Mouse (Mus musculus) stomach, embryonic 14.5 days (tissue): ENCODE measurements around the gene Dcaf8. TPM values are rescaled to one million over a fixed set of nuclear protein-coding genes. Genes with fewer than 3 reads are reported as not detected.

Experiments
- ATAC-seq: fragments of 200-750 bp; cut with Nextera tagmentation; 2 replicates; pipeline ENCODE4 v1.8.0; 2017; ENCODE audit warnings: low read depth, moderate TSS enrichment; ENCODE audit not compliant: insufficient number of reproducible peaks, insufficient read depth, low FRiP score
- H3K27ac ChIP-seq: fragments of 300-500 bp; sonication (generic); 2 replicates; pipeline ENCODE4 v1.5.1; 2014; ENCODE audit warnings: mild to moderate bottlenecking, low read length, moderate library complexity, mixed read lengths
- H3K27me3 ChIP-seq: fragments of 300-500 bp; sonication (generic); 2 replicates; pipeline ENCODE4 v1.6.1; 2014; ENCODE audit warnings: low read length, control low read depth, mixed read lengths; ENCODE audit not compliant: control insufficient read depth, insufficient read depth
- H3K36me3 ChIP-seq: fragments of 300-500 bp; sonication (generic); 2 replicates; pipeline ENCODE4 v1.6.1; 2014; ENCODE audit warnings: mild to moderate bottlenecking, control low read depth, low read length, moderate library complexity, mixed read lengths; ENCODE audit not compliant: control insufficient read depth, insufficient read depth
- H3K4me1 ChIP-seq: fragments of 300-500 bp; sonication (generic); 2 replicates; pipeline ENCODE4 v1.6.1; 2014; ENCODE audit warnings: low read length, control low read depth, mixed read lengths; ENCODE audit not compliant: control insufficient read depth, insufficient read depth
- H3K4me2 ChIP-seq: fragments of 300-500 bp; sonication (generic); replicated peaks from 2 replicates; pipeline ENCODE4 v1.6.1; 2014; ENCODE audit warnings: low read depth, low read length, control low read depth
- H3K4me3 ChIP-seq: fragments of 300-500 bp; sonication (generic); 2 replicates; pipeline ENCODE4 v1.5.1; 2014; ENCODE audit warnings: low read depth, low read length, control low read depth
- H3K9ac ChIP-seq: fragments of 300-500 bp; sonication (generic); replicated peaks from 2 replicates; pipeline ENCODE4 v1.6.1; 2014; ENCODE audit warnings: low read depth, mild to moderate bottlenecking, control low read depth, low read length, moderate library complexity, mixed read lengths
- H3K9me3 ChIP-seq: fragments of 300-500 bp; sonication (generic); 2 replicates; pipeline ENCODE4 v1.6.1; 2016; ENCODE audit warnings: low read depth, low read length, control low read depth; ENCODE audit not compliant: control insufficient read depth
- WGBS: fragments of 180-500 bp; shearing (Covaris S2); extraction: QIAGEN DNeasy Blood & Tissue Kit; methylation state at CpG from one replicate; pipeline ENCODE4 v1.1.7; 2014; 5-methylcytosine and 5-hydroxymethylcytosine counted together
- polyA plus RNA-seq: library from polyadenylated mRNA; unstranded; fragments of >200 nt; fragmentation: Nextera tagmentation; extraction: Ambion mirVana; gene quantifications from 2 replicates; pipeline ENCODE4 v1.2.1, GENCODE M21; 2014

The Dcaf8 gene
- polyA plus RNA-seq, 1 experiment from 2014 or later = 116 TPM

DNA sequence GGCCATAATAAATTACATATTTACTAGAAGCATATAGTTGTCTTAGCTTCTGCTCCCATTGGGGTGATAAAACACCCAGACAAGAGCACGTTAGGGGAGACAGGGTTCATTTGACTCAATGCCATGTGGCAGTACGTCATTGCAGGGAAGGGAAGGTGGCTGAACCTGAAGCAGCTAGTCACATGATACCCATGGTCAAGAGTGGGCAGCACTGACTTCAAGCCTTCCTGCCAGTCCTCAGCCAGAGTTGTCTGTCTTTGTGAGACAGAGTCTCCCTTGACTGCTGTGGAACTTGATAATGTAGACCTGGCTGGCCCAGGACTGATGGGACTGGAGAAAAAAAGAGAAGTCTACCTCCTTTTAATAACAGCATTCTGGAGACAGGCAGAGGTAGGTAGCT is 25.2 kb upstream of the Dcaf8 start:
- WGBS = 80% methylated on average over 2 of the region's 2 CpGs

DNA sequence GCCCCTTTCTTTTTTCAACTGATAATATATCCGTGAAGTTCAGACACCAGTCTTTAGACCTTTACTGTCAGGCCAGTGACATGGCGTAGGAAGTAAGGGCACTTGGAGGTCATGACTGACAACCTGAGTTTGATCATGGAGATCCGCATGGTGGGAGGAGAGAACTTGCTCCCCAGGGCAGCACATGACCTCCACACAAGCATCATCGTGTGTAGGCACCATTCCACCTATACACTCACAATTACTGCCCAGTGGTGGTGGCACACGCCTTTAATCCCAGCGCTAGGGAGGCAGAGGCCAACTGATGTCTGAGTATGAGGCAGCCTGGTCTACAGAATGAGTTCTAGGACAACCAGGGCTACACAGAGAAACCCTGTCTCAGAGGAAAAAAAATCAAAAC is 23.3 kb upstream of the Dcaf8 start:
- H3K4me3 ChIP-seq = no peak overlapping the region
- no peaks in the 10 kb centered on the region for H3K9me3 ChIP-seq
- peaks cover 5% of the 10 kb centered on the region for H3K4me1 ChIP-seq
- H3K9ac ChIP-seq = no peak overlapping the region
- WGBS = 79% methylated on average over 6 of the region's 6 CpGs
- no peak for ATAC-seq
- peaks cover 45% of the 10 kb centered on the region for H3K36me3 ChIP-seq
- no peak overlapping the region for H3K27ac ChIP-seq
- H3K27me3 ChIP-seq = no peaks in the 10 kb centered on the region
- H3K4me2 ChIP-seq = no peak overlapping the region

More for the DNA sequence above, 25.2 kb upstream of the Dcaf8 start:
- H3K36me3 ChIP-seq = peaks cover 53% of the 10 kb centered on the region
- no peak overlapping the region for H3K27ac ChIP-seq
- no peak overlapping the region for H3K4me2 ChIP-seq
- H3K4me1 ChIP-seq = peaks cover 4% of the 10 kb centered on the region
- H3K4me3 ChIP-seq = no peak overlapping the region
- H3K27me3 ChIP-seq = no peaks in the 10 kb centered on the region
- no peak overlapping the region for H3K9ac ChIP-seq
- ATAC-seq = no peak
- H3K9me3 ChIP-seq = no peaks in the 10 kb centered on the region

DNA sequence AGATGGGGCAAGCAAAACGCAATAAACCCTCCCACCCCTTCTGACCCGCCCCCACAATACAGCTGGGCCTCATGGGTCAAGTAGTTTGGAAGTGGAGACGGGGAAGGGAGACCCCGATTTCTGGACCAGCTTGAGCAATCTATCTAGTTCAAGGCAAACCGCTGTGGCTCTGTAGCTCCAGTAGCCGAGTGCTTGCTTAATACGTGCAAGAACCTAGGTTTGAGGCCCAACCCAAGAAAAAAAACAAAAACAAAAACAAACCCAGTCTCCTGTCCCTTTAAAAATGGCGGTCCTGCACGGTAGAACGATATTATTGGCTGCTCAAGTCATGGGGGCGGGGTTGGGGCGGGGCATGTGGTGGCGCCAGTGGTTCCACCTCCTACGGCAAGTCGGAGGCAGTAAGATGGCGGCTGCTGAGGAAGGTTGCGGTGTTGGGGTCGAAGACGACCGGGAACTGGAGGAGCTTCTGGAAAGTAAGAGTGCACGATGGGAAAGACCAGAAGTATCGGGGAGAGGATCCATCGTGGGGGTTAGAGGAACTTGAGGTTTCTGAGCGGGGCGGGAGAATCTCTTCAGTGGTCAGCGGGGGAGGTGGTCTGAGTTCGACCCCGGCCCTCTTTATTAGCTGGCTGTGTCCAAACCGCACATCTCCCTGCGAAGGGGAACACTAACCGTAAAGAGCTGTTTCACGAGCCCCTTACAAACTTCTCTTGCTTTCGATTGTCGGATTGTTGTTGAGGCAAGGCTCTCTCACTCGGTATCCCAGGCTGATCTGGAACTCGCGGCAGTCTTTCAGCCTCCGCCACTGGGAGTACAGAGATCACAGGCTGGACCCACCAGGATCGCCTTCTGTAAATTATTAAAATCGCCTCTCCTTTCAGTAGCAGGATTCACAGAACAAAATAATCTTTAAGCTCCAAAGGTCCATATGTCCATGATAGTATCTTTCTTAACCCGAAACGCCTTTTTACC is 21.2 kb upstream of the Dcaf8 start, which contains the start of gene Pex19:
TSS of gene Pex19 (plus strand) at position 380 of the 972 bp plus-strand sequence.
- no peaks in the 10 kb centered on the region for H3K27me3 ChIP-seq
- 1% methylated on average over 42 of the region's 42 CpGs for WGBS
- H3K4me3 ChIP-seq = peak within 1 kb of the TSS; percentile 89
- peaks cover 34% of the 10 kb centered on the region for H3K36me3 ChIP-seq
- peak; percentile 95 for ATAC-seq
- H3K9ac ChIP-seq = peak within 1 kb of the TSS; percentile 67
- no peaks in the 10 kb centered on the region for H3K9me3 ChIP-seq
- H3K4me2 ChIP-seq = peak within 1 kb of the TSS; percentile 76
- H3K27ac ChIP-seq = no peak within 1 kb of the TSS
- H3K4me1 ChIP-seq = peaks cover 5% of the 10 kb centered on the region

DNA sequence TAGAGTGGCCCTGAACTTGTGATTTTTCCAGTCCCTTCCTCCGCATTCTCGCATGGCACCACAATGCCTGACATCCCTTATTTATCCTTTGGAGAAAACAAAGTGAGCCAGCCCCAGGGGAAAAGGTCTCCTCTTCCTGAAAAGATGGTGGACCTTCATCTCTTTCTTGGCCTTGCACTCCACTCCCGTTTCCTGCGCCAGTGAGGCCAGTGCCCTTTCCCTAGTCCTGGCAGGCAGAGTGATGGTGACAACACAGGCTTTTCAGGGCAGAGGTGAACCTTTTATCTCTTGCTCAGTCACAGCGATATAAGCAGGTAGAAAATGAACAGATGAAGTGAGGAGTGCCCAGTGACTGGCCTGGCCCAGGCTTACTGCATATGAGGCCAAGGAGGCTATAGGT is 20.4 kb upstream of the Dcaf8 start:
- H3K4me1 ChIP-seq = peaks cover 5% of the 10 kb centered on the region
- H3K4me2 ChIP-seq = peak overlapping the region; percentile 76
- 24% methylated on average over 5 of the region's 5 CpGs for WGBS
- peak overlapping the region; percentile 89 for H3K4me3 ChIP-seq
- no peak for ATAC-seq
- H3K27me3 ChIP-seq = no peaks in the 10 kb centered on the region
- no peak overlapping the region for H3K27ac ChIP-seq
- H3K36me3 ChIP-seq = peaks cover 29% of the 10 kb centered on the region
- H3K9ac ChIP-seq = peak overlapping the region; percentile 67
- no peaks in the 10 kb centered on the region for H3K9me3 ChIP-seq

DNA sequence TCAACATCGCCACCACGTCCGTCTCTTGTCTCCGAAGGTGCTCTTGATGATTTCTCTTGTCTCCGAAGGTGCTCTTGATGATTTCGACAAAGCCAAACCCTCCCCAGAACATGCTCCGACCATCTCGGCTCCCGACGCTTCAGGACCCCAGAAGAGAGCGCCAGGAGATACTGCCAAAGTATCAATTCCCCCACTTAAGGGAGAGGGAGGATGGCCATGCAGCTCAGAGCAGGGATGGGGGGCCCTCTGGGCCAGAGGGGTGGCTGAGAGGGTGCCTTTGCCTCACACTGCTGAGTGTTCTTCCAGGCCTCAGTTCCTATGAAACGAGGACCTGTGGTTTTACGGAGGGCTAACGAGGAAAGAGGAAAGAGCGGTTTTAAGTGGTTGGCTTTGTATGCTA is 19.3 kb upstream of the Dcaf8 start:
- Histone ChIP-seq H3K36me3 (peaks cover 30% of the 10 kb centered on the region), H3K4me2 (no peak overlapping the region), H3K9me3 (no peaks in the 10 kb centered on the region), H3K4me3 (no peak overlapping the region), H3K4me1 (peaks cover 5% of the 10 kb centered on the region), H3K27ac (no peak overlapping the region), H3K27me3 (no peaks in the 10 kb centered on the region), H3K9ac (no peak overlapping the region)
- 93% methylated on average over 15 of the region's 15 CpGs for WGBS
- ATAC-seq = no peak

DNA sequence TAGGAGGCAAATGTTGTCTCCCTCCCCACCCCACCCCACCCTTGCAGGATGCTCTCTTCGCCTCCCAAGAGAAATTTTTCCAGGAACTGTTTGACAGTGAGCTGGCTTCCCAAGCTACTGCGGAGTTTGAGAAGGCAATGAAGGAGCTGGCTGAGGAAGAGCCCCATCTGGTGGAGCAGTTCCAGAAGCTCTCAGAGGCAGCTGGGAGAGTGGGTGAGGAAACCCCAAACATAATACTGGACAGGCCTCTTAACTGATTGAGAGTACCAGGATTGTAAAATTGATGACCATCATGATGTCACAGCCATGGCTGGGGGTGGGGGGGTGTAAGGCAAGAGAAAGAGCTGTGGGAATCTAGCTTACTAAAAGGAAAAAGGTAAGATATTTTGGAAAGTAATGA is 18.8 kb upstream of the Dcaf8 start:
- Histone ChIP-seq H3K27ac (no peak overlapping the region), H3K9me3 (no peaks in the 10 kb centered on the region), H3K4me3 (no peak overlapping the region), H3K27me3 (no peaks in the 10 kb centered on the region), H3K4me2 (no peak overlapping the region), H3K9ac (no peak overlapping the region), H3K36me3 (peaks cover 35% of the 10 kb centered on the region), H3K4me1 (peaks cover 5% of the 10 kb centered on the region)
- 60% methylated on average over 2 of the region's 2 CpGs for WGBS
- no peak for ATAC-seq

DNA sequence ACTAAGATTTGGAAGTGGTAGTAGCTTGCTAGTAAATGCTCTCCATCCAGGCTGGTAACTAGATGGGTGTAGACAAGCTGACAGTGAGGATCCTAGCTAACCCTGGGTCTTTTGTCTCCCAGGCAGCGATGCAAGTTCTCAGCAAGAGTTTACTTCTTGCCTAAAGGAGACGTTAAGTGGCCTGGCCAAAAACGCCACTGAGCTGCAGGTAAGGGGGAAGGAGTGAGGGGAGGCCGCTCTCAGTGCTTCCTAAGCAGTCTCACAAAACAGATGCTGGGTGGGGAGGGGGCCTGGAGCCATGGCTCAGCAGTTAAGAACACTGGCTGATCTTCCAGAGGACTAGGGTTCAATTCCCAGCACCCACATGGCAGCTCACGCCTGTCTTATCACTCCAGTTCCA is 18.1 kb upstream of the Dcaf8 start:
- Histone ChIP-seq H3K27ac (no peak overlapping the region), H3K4me2 (no peak overlapping the region), H3K9me3 (no peaks in the 10 kb centered on the region), H3K4me3 (no peak overlapping the region), H3K9ac (no peak overlapping the region), H3K27me3 (no peaks in the 10 kb centered on the region), H3K4me1 (peaks cover 5% of the 10 kb centered on the region), H3K36me3 (peaks cover 42% of the 10 kb centered on the region)
- 93% methylated on average over 5 of the region's 5 CpGs for WGBS
- no peak for ATAC-seq

DNA sequence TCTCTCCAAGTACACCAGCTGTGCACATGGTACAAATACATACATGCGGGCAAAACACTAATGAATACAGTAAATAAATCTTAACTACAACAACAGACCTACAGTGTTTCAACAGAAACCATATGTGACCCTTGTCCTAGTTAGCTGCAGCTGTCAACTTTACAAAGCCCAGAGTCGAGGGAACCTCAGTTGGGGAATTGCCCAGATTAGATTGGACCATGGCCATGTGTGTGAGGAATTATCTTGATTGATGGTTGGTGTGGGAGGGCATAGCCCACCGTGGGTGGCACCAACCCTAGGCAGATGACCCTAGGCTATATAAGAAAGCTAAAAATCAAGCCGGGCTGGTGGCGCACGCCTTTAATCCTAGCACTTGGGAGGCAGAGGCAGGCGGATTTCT is 15.6 kb upstream of the Dcaf8 start:
- Histone ChIP-seq H3K4me1 (peaks cover 5% of the 10 kb centered on the region), H3K4me2 (no peak overlapping the region), H3K9me3 (no peaks in the 10 kb centered on the region), H3K27me3 (no peaks in the 10 kb centered on the region), H3K9ac (no peak overlapping the region), H3K36me3 (peaks cover 52% of the 10 kb centered on the region), H3K4me3 (no peak overlapping the region), H3K27ac (no peak overlapping the region)
- no peak; the same call in 1 of the 2 replicates for ATAC-seq
- 85% methylated on average over 7 of the region's 7 CpGs for WGBS
